Comparison of ENCODE assay signal across 21 mouse cellular contexts in genomic region chr4:107300902-107301555, GRCm38 (mm10). TPM values are rescaled to one million over a fixed set of nuclear protein-coding genes. Genes with fewer than 3 reads are reported as not detected.
DNase-seq lines count a peak whose midpoint lies in the region; ATAC-seq and TF ChIP-seq lines count a peak whose summit lies in the region.
"Had no signal": no experiment of that assay in that cellular context is flagged by ENCODE, and none has a peak within 500 bp of the region (broad histone marks: within the 10 kb centered on the region; RNA-seq: fewer than 3 reads in every experiment).

No protein-coding gene starts in this region.

- H3K27me3 ChIP-seq in forebrain, embryonic 12.5 days = no peaks in the 10 kb centered on the region
- no peaks in the 10 kb centered on the region for H3K27me3 ChIP-seq in forebrain, embryonic 16.5 days (replicated peaks; ENCODE audit: control insufficient read depth, insufficient read depth, low read length)
- H3K27me3 ChIP-seq in liver, adult 2 months (ENCODE audit: control insufficient read depth, insufficient read depth, low read length) = no peaks in the 10 kb centered on the region
- no peaks in the 10 kb centered on the region for H3K27me3 ChIP-seq in liver, postnatal 0 days (ENCODE audit: insufficient read depth, low read length)
- H3K27me3 ChIP-seq in midbrain, embryonic 13.5 days = no peaks in the 10 kb centered on the region
- no peaks in the 10 kb centered on the region for H3K27me3 ChIP-seq in midbrain, embryonic 14.5 days (ENCODE audit: control insufficient read depth, insufficient read depth, low read length)
- peaks cover 37% of the 10 kb centered on the region for H3K27me3 ChIP-seq in myocyte (ENCODE audit: control insufficient read depth, insufficient read depth, insufficient read length)
- H3K27me3 ChIP-seq: heart, embryonic 15.5 days had no signal

- H3K36me3 ChIP-seq in forebrain, embryonic 12.5 days (replicated peaks) = no peaks in the 10 kb centered on the region
- H3K36me3 ChIP-seq in forebrain, embryonic 16.5 days (ENCODE audit: control insufficient read depth, insufficient read depth) = no peaks in the 10 kb centered on the region
- H3K36me3 ChIP-seq in liver, adult 2 months (ENCODE audit: control insufficient read depth, insufficient read depth, low read length) = peaks cover 10% of the 10 kb centered on the region
- no peaks in the 10 kb centered on the region for H3K36me3 ChIP-seq in liver, postnatal 0 days (replicated peaks; ENCODE audit: insufficient read depth, low read length)
- H3K36me3 ChIP-seq in midbrain, embryonic 13.5 days = no peaks in the 10 kb centered on the region
- H3K36me3 ChIP-seq in midbrain, embryonic 14.5 days (ENCODE audit: control insufficient read depth, insufficient read depth, low read length) = no peaks in the 10 kb centered on the region
- H3K36me3 ChIP-seq in myocyte (ENCODE audit: control insufficient read depth, insufficient read depth) = no peaks in the 10 kb centered on the region
- H3K36me3 ChIP-seq: heart, embryonic 15.5 days had no signal

- no peak for DNase-seq in liver, adult 2 months (ENCODE audit: extremely low read depth, low read depth, low spot score)
- DNase-seq in liver, postnatal 0 days = no peak
- DNase-seq in midbrain, embryonic 14.5 days = no peak
- DNase-seq in adrenal gland, adult (ENCODE audit: inconsistent age in 2 of 2, low spot score in 1 of 2) = no peak
- DNase-seq: adrenal gland, postnatal 14 days; cerebellum, adult 8-10 months; heart, postnatal 4 days; kidney, adult 18-20 months; kidney, postnatal 10 days; left cerebral cortex, postnatal 4 days; lung, postnatal 14 days had no signal

- ATAC-seq in forebrain, embryonic 12.5 days (ENCODE audit: low FRiP score) = no peak
- no peak for ATAC-seq in forebrain, embryonic 16.5 days
- ATAC-seq in liver, postnatal 0 days = no peak
- ATAC-seq in midbrain, embryonic 13.5 days = 0 out of 2 replicates have a peak, but pooled peaks have one; percentile 24
- ATAC-seq in midbrain, embryonic 14.5 days (ENCODE audit: low FRiP score, low TSS enrichment) = no peak
- ATAC-seq: forebrain, embryonic 14.5 days had no signal

- peaks cover 8% of the 10 kb centered on the region; the same call in 1 of the 2 replicates for H3K79me2 ChIP-seq in liver, adult 2 months (ENCODE audit: control insufficient read depth, insufficient read depth, low read length)
- H3K79me2 ChIP-seq in myocyte (ENCODE audit: control insufficient read depth, insufficient read depth) = no peaks in the 10 kb centered on the region

- no peak for TF ChIP-seq POLR2A in liver, adult 2 months (IDR thresholded peaks at IDR 0.05; ENCODE audit: extremely low read depth, insufficient read depth, low read length)
- no peak for TF ChIP-seq POLR2A in myocyte (IDR thresholded peaks at IDR 0.05; ENCODE audit: insufficient read length, low read depth)

- TF ChIP-seq EP300 in liver, postnatal 0 days (IDR thresholded peaks at IDR 0.05; ENCODE audit: low read depth) = no peak

- H3K4me1 ChIP-seq in forebrain, embryonic 12.5 days = no peaks in the 10 kb centered on the region
- H3K4me1 ChIP-seq in forebrain, embryonic 16.5 days (replicated peaks; ENCODE audit: control insufficient read depth, insufficient read depth, low read length) = no peaks in the 10 kb centered on the region
- H3K4me1 ChIP-seq in liver, adult 2 months (ENCODE audit: control insufficient read depth, insufficient read depth, low read length) = peaks cover 31% of the 10 kb centered on the region
- H3K4me1 ChIP-seq in liver, postnatal 0 days (ENCODE audit: insufficient read depth) = peaks cover 12% of the 10 kb centered on the region
- H3K4me1 ChIP-seq in midbrain, embryonic 13.5 days (replicated peaks) = no peaks in the 10 kb centered on the region
- no peaks in the 10 kb centered on the region for H3K4me1 ChIP-seq in midbrain, embryonic 14.5 days (ENCODE audit: control insufficient read depth, insufficient read depth, low read length)

- H3K27ac ChIP-seq in forebrain, embryonic 12.5 days = no peak overlapping the region
- H3K27ac ChIP-seq in forebrain, embryonic 16.5 days (ENCODE audit: low read length) = no peak overlapping the region
- H3K27ac ChIP-seq in liver, adult 2 months (replicated peaks; ENCODE audit: insufficient read depth, low read depth, low read length) = peak overlapping the region; percentile 84
- no peak overlapping the region for H3K27ac ChIP-seq in liver, postnatal 0 days (ENCODE audit: low read depth)
- no peak overlapping the region for H3K27ac ChIP-seq in midbrain, embryonic 13.5 days
- no peak overlapping the region for H3K27ac ChIP-seq in midbrain, embryonic 14.5 days (replicated peaks; ENCODE audit: low read depth, low read length)
- H3K27ac ChIP-seq: heart, embryonic 15.5 days had no signal

- no peak overlapping the region for H3ac ChIP-seq in myocyte (ENCODE audit: control insufficient read depth, insufficient read length)

- no peak overlapping the region for H3K4me2 ChIP-seq in forebrain, embryonic 12.5 days
- no peak overlapping the region for H3K4me2 ChIP-seq in forebrain, embryonic 16.5 days (ENCODE audit: low read length)
- no peak overlapping the region for H3K4me2 ChIP-seq in liver, postnatal 0 days (ENCODE audit: low read depth, low read length)
- no peak overlapping the region for H3K4me2 ChIP-seq in midbrain, embryonic 13.5 days (replicated peaks)
- H3K4me2 ChIP-seq in midbrain, embryonic 14.5 days (ENCODE audit: low read length) = no peak overlapping the region
- peak overlapping the region; percentile 16 for H3K4me2 ChIP-seq in myocyte (ENCODE audit: low read depth)
- H3K4me2 ChIP-seq: heart, embryonic 15.5 days had no signal

- WGBS in forebrain, embryonic 12.5 days = 92% methylated on average over 1 of the region's 1 CpGs
- WGBS in forebrain, embryonic 16.5 days = 97% methylated on average over 1 of the region's 1 CpGs
- 100% methylated on average over 1 of the region's 1 CpGs for WGBS in liver, adult 2 months
- WGBS in liver, postnatal 0 days (ENCODE audit: insufficient replicate concordance) = 96% methylated on average over 1 of the region's 1 CpGs
- 96% methylated on average over 1 of the region's 1 CpGs for WGBS in midbrain, embryonic 13.5 days
- 93% methylated on average over 1 of the region's 1 CpGs for WGBS in midbrain, embryonic 14.5 days

- TF ChIP-seq CTCF in liver, adult 2 months (IDR thresholded peaks at IDR 0.05; ENCODE audit: low read depth, low read length) = no peak
- no peak for TF ChIP-seq CTCF in liver, postnatal 0 days (IDR thresholded peaks at IDR 0.05; ENCODE audit: low read depth)

- H3K4me3 ChIP-seq in forebrain, embryonic 12.5 days (replicated peaks) = no peak overlapping the region
- H3K4me3 ChIP-seq in forebrain, embryonic 16.5 days (replicated peaks; ENCODE audit: low read length) = no peak overlapping the region
- no peak overlapping the region for H3K4me3 ChIP-seq in liver, adult 2 months (ENCODE audit: insufficient read depth, low read depth, low read length)
- H3K4me3 ChIP-seq in liver, postnatal 0 days (ENCODE audit: low read depth, low read length) = no peak overlapping the region
- no peak overlapping the region for H3K4me3 ChIP-seq in midbrain, embryonic 13.5 days (replicated peaks)
- H3K4me3 ChIP-seq in midbrain, embryonic 14.5 days (replicated peaks; ENCODE audit: low read depth, low read length) = no peak overlapping the region
- H3K4me3 ChIP-seq in myocyte = no peak overlapping the region
- H3K4me3 ChIP-seq: heart, embryonic 15.5 days; megakaryocyte, embryonic 14.5 days had no signal

- peak overlapping the region; percentile 21; the same call in 1 of the 2 replicates for H3K9ac ChIP-seq in forebrain, embryonic 12.5 days
- no peak overlapping the region for H3K9ac ChIP-seq in forebrain, embryonic 16.5 days (replicated peaks; ENCODE audit: low read depth, low read length)
- H3K9ac ChIP-seq in liver, adult 2 months (ENCODE audit: low read depth, low read length) = 0 out of 2 replicates have a peak overlapping the region, but pooled peaks have one; percentile 21
- H3K9ac ChIP-seq in liver, postnatal 0 days (replicated peaks) = no peak overlapping the region
- no peak overlapping the region for H3K9ac ChIP-seq in midbrain, embryonic 13.5 days (replicated peaks)
- H3K9ac ChIP-seq in midbrain, embryonic 14.5 days (replicated peaks; ENCODE audit: low read length) = no peak overlapping the region
- H3K9ac ChIP-seq: heart, embryonic 15.5 days had no signal

- H3K9me3 ChIP-seq in forebrain, embryonic 12.5 days = no peaks in the 10 kb centered on the region
- H3K9me3 ChIP-seq in forebrain, embryonic 16.5 days (ENCODE audit: control insufficient read depth, low read length) = no peaks in the 10 kb centered on the region
- no peaks in the 10 kb centered on the region for H3K9me3 ChIP-seq in liver, postnatal 0 days (ENCODE audit: low read length)
- H3K9me3 ChIP-seq in midbrain, embryonic 13.5 days = no peaks in the 10 kb centered on the region
- H3K9me3 ChIP-seq in midbrain, embryonic 14.5 days (ENCODE audit: control insufficient read depth, low read length) = no peaks in the 10 kb centered on the region
- H3K9me3 ChIP-seq: heart, embryonic 15.5 days; megakaryocyte, embryonic 14.5 days had no signal

RNA-seq across cellular contexts. Expression of gene Dio1, which starts 5.9 kb away (rescaled TPM):
- polyA plus RNA-seq in forebrain, embryonic 12.5 days (2016; fragmentation: Nextera tagmentation; extraction: Ambion mirVana) = not detected in 2 replicates
- polyA plus RNA-seq in forebrain, embryonic 16.5 days (2015; fragmentation: Nextera tagmentation; extraction: Ambion mirVana) = not detected in 2 replicates
- total RNA-seq in liver, adult 2 months (2014; rRNA removed) = 89.3 and 378 TPM in 2 replicates
- polyA plus RNA-seq in liver, adult 2 months (2012; rRNA removed) = 153 and 184 TPM in 2 replicates
- 6.0 and 10.3 TPM in 2 replicates for polyA plus RNA-seq in liver, postnatal 0 days (2015; fragmentation: Nextera tagmentation; extraction: Ambion mirVana)
- polyA plus RNA-seq in midbrain, embryonic 13.5 days (2015; fragmentation: Nextera tagmentation; extraction: Ambion mirVana) = 0.13 TPM in 1 of 2 replicates, not detected in the other
- not detected in 2 replicates for polyA plus RNA-seq in midbrain, embryonic 14.5 days (2014; fragmentation: Nextera tagmentation; extraction: Ambion mirVana)
- polyA plus RNA-seq in myocyte (2012; fragmentation: generic; extraction: Trizol) = not detected
- total RNA-seq: heart, postnatal 4 days; layer of hippocampus, postnatal 14 days; left cerebral cortex, adult 8-10 months; left cerebral cortex, postnatal 4 days; midbrain, postnatal 0 days had no signal
- polyA plus RNA-seq: forebrain, embryonic 14.5 days; heart, embryonic 15.5 days; midbrain, postnatal 0 days had no signal

RNA-seq across cellular contexts. Expression of gene Yipf1, which starts 13.1 kb away (rescaled TPM):
- polyA plus RNA-seq in forebrain, embryonic 12.5 days (2016; fragmentation: Nextera tagmentation; extraction: Ambion mirVana) = 35.7 and 41.8 TPM in 2 replicates
- polyA plus RNA-seq in forebrain, embryonic 16.5 days (2015; fragmentation: Nextera tagmentation; extraction: Ambion mirVana) = 52.0 and 55.4 TPM in 2 replicates
- 42.2 and 52.3 TPM in 2 replicates for total RNA-seq in liver, adult 2 months (2014; rRNA removed)
- polyA plus RNA-seq in liver, adult 2 months (2012; rRNA removed) = 38.0 and 38.7 TPM in 2 replicates
- polyA plus RNA-seq in liver, postnatal 0 days (2015; fragmentation: Nextera tagmentation; extraction: Ambion mirVana) = 35.8 and 35.9 TPM in 2 replicates
- polyA plus RNA-seq in midbrain, embryonic 13.5 days (2015; fragmentation: Nextera tagmentation; extraction: Ambion mirVana) = 52.8 and 53.9 TPM in 2 replicates
- polyA plus RNA-seq in midbrain, embryonic 14.5 days (2014; fragmentation: Nextera tagmentation; extraction: Ambion mirVana) = 55.2 and 61.9 TPM in 2 replicates
- polyA plus RNA-seq in myocyte (2012; fragmentation: generic; extraction: Trizol) = 37.3 TPM

RNA-seq across cellular contexts. Expression of gene Hspb11, which starts 47.6 kb away (rescaled TPM):
- polyA plus RNA-seq in forebrain, embryonic 12.5 days (2016; fragmentation: Nextera tagmentation; extraction: Ambion mirVana) = 34.3 and 37.8 TPM in 2 replicates
- 34.6 and 43.1 TPM in 2 replicates for polyA plus RNA-seq in forebrain, embryonic 16.5 days (2015; fragmentation: Nextera tagmentation; extraction: Ambion mirVana)
- 9.1 and 10.2 TPM in 2 replicates for total RNA-seq in liver, adult 2 months (2014; rRNA removed)
- polyA plus RNA-seq in liver, adult 2 months (2012; rRNA removed) = 0.85 and 2.0 TPM in 2 replicates
- polyA plus RNA-seq in liver, postnatal 0 days (2015; fragmentation: Nextera tagmentation; extraction: Ambion mirVana) = 17.4 and 18.1 TPM in 2 replicates
- polyA plus RNA-seq in midbrain, embryonic 13.5 days (2015; fragmentation: Nextera tagmentation; extraction: Ambion mirVana) = 34.9 and 39.6 TPM in 2 replicates
- polyA plus RNA-seq in midbrain, embryonic 14.5 days (2014; fragmentation: Nextera tagmentation; extraction: Ambion mirVana) = 38.2 and 45.7 TPM in 2 replicates
- 27.9 TPM for polyA plus RNA-seq in myocyte (2012; fragmentation: generic; extraction: Trizol)

RNA-seq across cellular contexts. Expression of gene Lrrc42, which starts 47.7 kb away (rescaled TPM):
- 74.3 and 79.9 TPM in 2 replicates for polyA plus RNA-seq in forebrain, embryonic 12.5 days (2016; fragmentation: Nextera tagmentation; extraction: Ambion mirVana)
- 58.6 and 59.9 TPM in 2 replicates for polyA plus RNA-seq in forebrain, embryonic 16.5 days (2015; fragmentation: Nextera tagmentation; extraction: Ambion mirVana)
- total RNA-seq in liver, adult 2 months (2014; rRNA removed) = 8.3 and 11.4 TPM in 2 replicates
- polyA plus RNA-seq in liver, adult 2 months (2012; rRNA removed) = 6.3 and 6.6 TPM in 2 replicates
- 15.0 and 15.9 TPM in 2 replicates for polyA plus RNA-seq in liver, postnatal 0 days (2015; fragmentation: Nextera tagmentation; extraction: Ambion mirVana)
- polyA plus RNA-seq in midbrain, embryonic 13.5 days (2015; fragmentation: Nextera tagmentation; extraction: Ambion mirVana) = 54.9 and 56.5 TPM in 2 replicates
- polyA plus RNA-seq in midbrain, embryonic 14.5 days (2014; fragmentation: Nextera tagmentation; extraction: Ambion mirVana) = 47.5 and 50.7 TPM in 2 replicates
- polyA plus RNA-seq in myocyte (2012; fragmentation: generic; extraction: Trizol) = 31.2 TPM

Comparison
In these comparisons a context has a peak if more than half of its experiments do, and no peak if none do; other contexts are left out.
1. H3K9ac ChIP-seq: peak in forebrain, embryonic 12.5 days (single experiment) and liver, adult 2 months (single experiment); none in forebrain, embryonic 16.5 days (single experiment), liver, postnatal 0 days (single experiment), midbrain, embryonic 13.5 days (single experiment) and midbrain, embryonic 14.5 days (single experiment).
2. RNA of gene Dio1, which starts 5.9 kb away (polyA plus RNA-seq): 153 to 184 TPM in liver, adult 2 months; 6.0 to 10.3 TPM in liver, postnatal 0 days, 0.13 TPM in midbrain, embryonic 13.5 days, not detected in midbrain, embryonic 14.5 days, not detected in forebrain, embryonic 12.5 days, not detected in forebrain, embryonic 16.5 days and not detected in myocyte (single experiment); every median in the first group is over 10 times any median in the second.